Mouse (Mus musculus) forebrain, postnatal 0 days (tissue): ENCODE results near the gene Enpp4. TPM values are rescaled to one million over a fixed set of nuclear protein-coding genes. Genes with fewer than 3 reads are reported as not detected.

Experiments used
- ATAC-seq: fragments of 200-750 bp; cut with Nextera tagmentation; 2 replicates; pipeline ENCODE4 v1.8.0; 2017; ENCODE audit warnings: mild to moderate bottlenecking, moderate library complexity
- DNase-seq: peaks from one replicate; pipeline ENCODE4 v3.0.0-alpha.2; 2015
- H3K27ac ChIP-seq: fragments of 300-500 bp; sonication (generic); 2 replicates; pipeline ENCODE4 v1.5.1; 2014; ENCODE audit warnings: low read depth, mild to moderate bottlenecking, antibody characterized with exemption, low read length, moderate library complexity, mixed read lengths
- H3K27me3 ChIP-seq: fragments of 300-500 bp; sonication (generic); 2 replicates; pipeline ENCODE4 v1.6.1; 2014; ENCODE audit warnings: mild to moderate bottlenecking, low read length, mixed read lengths; ENCODE audit not compliant: insufficient read depth
- H3K36me3 ChIP-seq: fragments of 300-500 bp; sonication (generic); 2 replicates; pipeline ENCODE4 v1.6.1; 2014; ENCODE audit warnings: mild to moderate bottlenecking, moderate library complexity; ENCODE audit not compliant: insufficient read depth
- H3K4me1 ChIP-seq: fragments of 300-500 bp; sonication (generic); 2 replicates; pipeline ENCODE4 v1.6.1; 2014; ENCODE audit warnings: antibody characterized with exemption; ENCODE audit not compliant: insufficient read depth
- H3K4me2 ChIP-seq: fragments of 300-500 bp; sonication (generic); 2 replicates; pipeline ENCODE4 v1.6.1; 2014; ENCODE audit warnings: low read depth, mild to moderate bottlenecking, moderate library complexity
- H3K4me3 ChIP-seq: fragments of 300-500 bp; sonication (generic); 2 replicates; pipeline ENCODE4 v1.5.1; 2014; ENCODE audit warnings: low read depth, low read length, mixed read lengths
- H3K9ac ChIP-seq: fragments of 300-500 bp; sonication (generic); 2 replicates; pipeline ENCODE4 v1.6.1; 2014; ENCODE audit warnings: mild to moderate bottlenecking
- H3K9me3 ChIP-seq: fragments of 300-500 bp; sonication (generic); 2 replicates; pipeline ENCODE4 v1.6.1; 2016; ENCODE audit warnings: low read length
- CTCF ChIP-seq: sonication (generic); IDR thresholded peaks from 2 replicates; pipeline ENCODE4 v1.5.1; 2016; ENCODE audit warnings: antibody characterized with exemption, control low read depth, low read depth
- WGBS: fragments of 180-500 bp; shearing (Covaris S2); extraction: QIAGEN DNeasy Blood & Tissue Kit; methylation state at CpG from one replicate; pipeline ENCODE4 v1.1.7; 2014; 5-methylcytosine and 5-hydroxymethylcytosine counted together
- polyA plus RNA-seq: library from polyadenylated mRNA; unstranded; fragments of >200 nt; fragmentation: Nextera tagmentation; extraction: Ambion mirVana; gene quantifications from 2 replicates; pipeline ENCODE4 v1.2.1, GENCODE M21; 2015
- total RNA-seq: library from RNA; depleted of rRNA; stranded (reverse); fragments of >200 nt; gene quantifications from 2 replicates; pipeline ENCODE4 v1.2.3, GENCODE M21; 2014

Gene Enpp4
- total and polyA plus RNA-seq, 2 experiments from 2014 or later, result 5.3 to 7.1 TPM

GRCm38 (mm10) chr17:44075601-44076000, 30.0 kb downstream of the Enpp4 start:
- H3K4me3 ChIP-seq, result no peak overlapping the region
- no peak overlapping the region for H3K27ac ChIP-seq
- TF ChIP-seq CTCF, result no peak
- H3K9ac ChIP-seq, result no peak overlapping the region
- H3K36me3 ChIP-seq, result no peaks in the 10 kb centered on the region
- H3K4me1 ChIP-seq, result peaks cover 4% of the 10 kb centered on the region
- no peaks in the 10 kb centered on the region for H3K27me3 ChIP-seq
- H3K9me3 ChIP-seq, result no peaks in the 10 kb centered on the region
- H3K4me2 ChIP-seq, result no peak overlapping the region
- DNase-seq (no peak), ATAC-seq (no peak)
- 85% methylated on average over 3 of the region's 3 CpGs for WGBS

- Histone ChIP-seq H3K36me3 (no peaks in the 10 kb centered on the region), H3K4me2 (no peak overlapping the region), H3K9me3 (no peaks in the 10 kb centered on the region), H3K27me3 (no peaks in the 10 kb centered on the region; the same call in 1 of the 2 replicates), H3K9ac (no peak overlapping the region), H3K4me1 (no peaks in the 10 kb centered on the region), H3K27ac (no peak overlapping the region), H3K4me3 (no peak overlapping the region)
- no peak for DNase-seq
- TF ChIP-seq CTCF, result no peak
- no peak for ATAC-seq
These were observed 33.9 kb downstream of the Enpp4 start for GRCm38 (mm10) chr17:44071680-44072079.

GRCm38 (mm10) chr17:44068876-44069275, 36.7 kb downstream of the Enpp4 start:
- DNase-seq (no peak), ATAC-seq (no peak)
- WGBS, result 81% methylated on average over 6 of the region's 6 CpGs

GRCm38 (mm10) chr17:44061289-44061890, 44.2 kb downstream of the Enpp4 start:
- TF ChIP-seq CTCF, result no peak
- Histone ChIP-seq H3K27me3 (no peaks in the 10 kb centered on the region), H3K4me3 (no peak overlapping the region), H3K4me1 (no peaks in the 10 kb centered on the region), H3K36me3 (no peaks in the 10 kb centered on the region), H3K9me3 (no peaks in the 10 kb centered on the region), H3K4me2 (no peak overlapping the region), H3K27ac (no peak overlapping the region), H3K9ac (no peak overlapping the region)
- no peak for DNase-seq
- ATAC-seq, result no peak
- 87% methylated on average over 5 of the region's 5 CpGs for WGBS

More at GRCm38 (mm10) chr17:44068876-44069275, 36.7 kb downstream of the Enpp4 start:
- Histone ChIP-seq H3K4me2 (no peak overlapping the region), H3K27ac (no peak overlapping the region), H3K9ac (no peak overlapping the region), H3K36me3 (no peaks in the 10 kb centered on the region), H3K4me1 (no peaks in the 10 kb centered on the region), H3K27me3 (no peaks in the 10 kb centered on the region; the same call in 1 of the 2 replicates), H3K4me3 (no peak overlapping the region), H3K9me3 (no peaks in the 10 kb centered on the region)
- TF ChIP-seq CTCF, result no peak

GRCm38 (mm10) chr17:44060781-44061180, 44.8 kb downstream of the Enpp4 start:
- Histone ChIP-seq H3K9me3 (no peaks in the 10 kb centered on the region), H3K27ac (no peak overlapping the region), H3K9ac (no peak overlapping the region), H3K4me2 (no peak overlapping the region), H3K4me3 (no peak overlapping the region), H3K4me1 (no peaks in the 10 kb centered on the region), H3K27me3 (no peaks in the 10 kb centered on the region), H3K36me3 (no peaks in the 10 kb centered on the region)
- no peak for TF ChIP-seq CTCF
- no peak for DNase-seq
- no peak for ATAC-seq
- 93% methylated on average over 1 of the region's 1 CpGs for whole genome bisulfite sequencing

- DNase-seq (no peak), ATAC-seq (no peak)
- Histone ChIP-seq H3K4me1 (no peaks in the 10 kb centered on the region), H3K9me3 (no peaks in the 10 kb centered on the region), H3K27me3 (no peaks in the 10 kb centered on the region), H3K9ac (no peak overlapping the region), H3K4me3 (no peak overlapping the region), H3K36me3 (no peaks in the 10 kb centered on the region), H3K27ac (no peak overlapping the region), H3K4me2 (no peak overlapping the region)
- no peak for TF ChIP-seq CTCF
These were observed 47.5 kb downstream of the Enpp4 start for GRCm38 (mm10) chr17:44058145-44058544.

GRCm38 (mm10) chr17:44057123-44057522, 48.5 kb downstream of the Enpp4 start:
- ATAC-seq (no peak), DNase-seq (no peak)
- Histone ChIP-seq H3K27me3 (no peaks in the 10 kb centered on the region), H3K36me3 (no peaks in the 10 kb centered on the region), H3K27ac (no peak overlapping the region), H3K4me2 (no peak overlapping the region), H3K9me3 (no peaks in the 10 kb centered on the region), H3K9ac (no peak overlapping the region), H3K4me1 (no peaks in the 10 kb centered on the region), H3K4me3 (no peak overlapping the region)
- WGBS, result 88% methylated on average over 1 of the region's 1 CpGs
- TF ChIP-seq CTCF, result no peak
